Mouse (Mus musculus) ES-E14 (cell line): Measurements from ENCODE around the gene Chst14. TPM values are rescaled to one million over a fixed set of nuclear protein-coding genes. Genes with fewer than 3 reads are reported as not detected.

Source experiments
- DNase-seq: peaks from one replicate; pipeline ENCODE4 v3.0.0-alpha.2; 2013; ENCODE audit warnings: low read depth, low spot score
- H3K27ac ChIP-seq: 2 replicates; pipeline ENCODE4 v1.5.1; 2012; ENCODE audit warnings: low read depth, mild to moderate bottlenecking, low read length, moderate library complexity, mixed read lengths; ENCODE audit not compliant: poor library complexity, insufficient read depth, severe bottlenecking
- H3K36me3 ChIP-seq: 2 replicates; pipeline ENCODE4 v1.6.1; 2012; ENCODE audit warnings: mild to moderate bottlenecking, low read length, moderate library complexity, mixed read lengths; ENCODE audit not compliant: control insufficient read depth, poor library complexity, insufficient read depth, severe bottlenecking
- H3K4me1 ChIP-seq, 2 experiments: fragments of 150-350 bp in 1 of 2; sonication (generic) in 1 of 2; 2 replicates each; pipeline ENCODE4 v1.6.1; 2012; ENCODE audit warnings: low read length in 2 of 2, mild to moderate bottlenecking in 1 of 2, mixed read lengths in 1 of 2; ENCODE audit not compliant: control insufficient read depth in 2 of 2, insufficient read depth in 2 of 2, poor library complexity in 1 of 2
- H3K4me3 ChIP-seq, 2 experiments: fragments of 150-350 bp in 1 of 2; sonication (generic) in 1 of 2; 2 replicates each; pipeline ENCODE4 v1.5.1; 2012; ENCODE audit warnings: low read length in 2 of 2, low read depth in 1 of 2, mild to moderate bottlenecking in 1 of 2, mixed read lengths in 1 of 2; ENCODE audit not compliant: insufficient read depth in 1 of 2, poor library complexity in 1 of 2, severe bottlenecking in 1 of 2
- H3K9ac ChIP-seq: 2 replicates; pipeline ENCODE4 v1.6.1; 2012; ENCODE audit warnings: low read depth, mild to moderate bottlenecking, low read length, mixed read lengths; ENCODE audit not compliant: poor library complexity, insufficient read depth, severe bottlenecking
- H3K9me3 ChIP-seq: fragments of 150-350 bp; sonication (generic); 2 replicates; pipeline ENCODE4 v1.6.1; 2012; ENCODE audit warnings: low read depth, mild to moderate bottlenecking, low read length; ENCODE audit not compliant: control insufficient read depth, insufficient read depth
- CHD2 ChIP-seq: IDR thresholded peaks from 2 replicates; pipeline ENCODE4 v1.6.1; 2014; ENCODE audit warnings: mild to moderate bottlenecking, low read depth, low read length, inconsistent platforms
- HCFC1 ChIP-seq: IDR thresholded peaks from 2 replicates; pipeline ENCODE4 v1.6.1; 2012; ENCODE audit warnings: low read length, inconsistent platforms, borderline replicate concordance; ENCODE audit not compliant: insufficient read depth
- MAFK ChIP-seq: IDR thresholded peaks from 2 replicates; pipeline ENCODE4 v1.6.1; 2014; ENCODE audit warnings: mild to moderate bottlenecking, low read depth, low read length, inconsistent platforms; ENCODE audit not compliant: insufficient read depth
- ZC3H11A ChIP-seq: IDR thresholded peaks from 2 replicates; pipeline ENCODE4 v1.6.1; 2012; ENCODE audit warnings: low read depth, mild to moderate bottlenecking, inconsistent platforms, low read length, borderline replicate concordance
- ZNF384 ChIP-seq: IDR thresholded peaks from 2 replicates; pipeline ENCODE4 v1.6.1; 2012; ENCODE audit warnings: low read depth, low read length, inconsistent platforms
- in situ Hi-C, 2 experiments: fragments of 600-800 bp; cut with MboI; formaldehyde crosslinking; loops; one replicate each; pipeline ENCODE4 v1.15.1; 2025; ENCODE audit warnings: low sequenced_read_pairs in 2 of 2, inconsistent platforms in 1 of 2; ENCODE audit not compliant: unreplicated experiment in 2 of 2
- total RNA-seq: library from RNA; depleted of rRNA; stranded (reverse); fragments of 300-350 nt; gene quantifications from 2 replicates; pipeline ENCODE4 v1.2.3, GENCODE M21; 2012

The Chst14 gene
- total RNA-seq, 1 experiment = 8.3 TPM

DNA sequence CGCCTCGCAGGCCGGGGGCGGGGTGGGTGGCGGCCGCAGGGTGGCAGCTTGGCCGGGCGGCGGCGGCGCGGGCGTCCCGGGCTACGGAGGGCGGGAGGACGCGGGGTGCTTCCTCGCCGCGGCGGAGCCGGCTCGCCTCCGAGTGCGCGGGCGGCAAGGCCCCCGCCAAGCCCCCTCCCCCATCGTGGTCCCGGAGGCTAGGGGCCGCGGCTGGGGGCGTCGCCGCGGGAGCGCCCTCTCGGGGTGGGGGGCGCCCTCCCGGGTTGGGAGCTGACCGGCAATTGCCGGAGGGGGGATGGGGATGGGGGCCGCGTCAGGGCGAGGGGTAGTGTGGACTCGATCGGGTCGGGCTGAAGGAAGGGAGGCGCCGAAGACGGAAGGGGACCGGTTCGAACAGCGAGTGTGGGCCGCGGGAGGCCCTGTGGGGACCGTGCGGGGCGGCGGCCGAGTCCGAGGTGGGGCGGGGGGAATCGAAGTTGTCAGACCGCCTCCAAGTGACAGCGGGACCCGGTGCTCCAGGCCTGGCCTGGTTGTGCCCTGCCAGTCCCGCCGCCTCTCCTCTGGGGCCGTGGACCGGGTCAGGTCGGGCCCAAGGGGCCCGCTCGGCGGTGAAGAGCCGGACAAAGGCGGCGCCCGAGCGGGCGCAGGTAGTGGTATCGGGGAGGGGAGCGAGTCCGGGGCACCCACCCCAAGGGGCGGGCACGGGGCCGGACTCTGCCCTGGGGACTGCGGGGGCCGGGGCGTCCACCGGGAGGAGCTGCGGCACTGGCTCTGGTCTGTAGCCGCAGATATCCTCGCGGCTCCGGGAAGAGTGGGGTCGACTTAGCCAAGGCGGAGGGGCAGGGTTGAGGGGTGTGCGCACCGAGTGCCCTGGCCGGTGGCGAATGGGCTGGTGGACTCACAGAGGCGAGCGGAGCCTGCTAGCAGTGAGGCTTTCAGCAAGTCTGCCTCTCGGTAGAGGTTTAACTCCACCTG, 24.0 kb upstream of the Chst14 start:
- Histone ChIP-seq H3K9ac (peak overlapping the region; percentile 83), H3K4me3 (peak overlapping the region; percentile 65 to 85), H3K27ac (no peak overlapping the region), H3K4me1 (peaks cover 0 to 20% of the 10 kb centered on the region in 2 experiments; a peak in 2 of 4 replicates), H3K9me3 (no peaks in the 10 kb centered on the region), H3K36me3 (no peaks in the 10 kb centered on the region)
- no peak for TF ChIP-seq CHD2
- TF ChIP-seq ZNF384 = no peak
- TF ChIP-seq HCFC1 = no peak
- TF ChIP-seq MAFK = no peak
- no peak for TF ChIP-seq ZC3H11A
- DNase-seq = no peak
- in situ Hi-C loops = no loop called here

DNA sequence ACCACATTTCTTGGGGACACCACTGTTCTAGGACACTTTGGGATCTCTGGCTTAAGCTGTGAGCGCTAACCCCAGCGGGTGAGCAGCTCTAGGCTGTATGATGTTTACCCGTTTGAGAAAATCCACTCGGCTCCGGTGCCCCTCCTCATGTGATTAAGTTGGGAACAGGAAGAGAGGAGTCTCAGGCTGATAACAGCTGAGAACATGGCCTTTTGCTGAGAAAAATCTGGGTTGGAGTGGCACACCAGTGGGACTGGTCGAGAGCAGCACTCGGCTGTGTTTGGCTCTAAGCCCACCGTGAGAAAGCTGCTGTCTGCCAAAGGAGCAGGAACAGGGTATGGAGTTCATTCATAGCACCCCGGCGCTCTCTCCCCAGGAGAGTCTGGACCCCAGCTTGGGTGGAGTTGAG, 23.0 kb upstream of the Chst14 start:
- H3K4me1 ChIP-seq = peaks cover 0 to 17% of the 10 kb centered on the region in 2 experiments; a peak in 2 of 4 replicates
- TF ChIP-seq MAFK = no peak
- no peak for TF ChIP-seq ZNF384
- no peak for TF ChIP-seq HCFC1
- TF ChIP-seq ZC3H11A = no peak
- TF ChIP-seq CHD2 = no peak
- in situ Hi-C loops = no loop called here
- no peaks in the 10 kb centered on the region for H3K9me3 ChIP-seq
- no peaks in the 10 kb centered on the region for H3K36me3 ChIP-seq
- H3K27ac ChIP-seq = no peak overlapping the region
- no peak overlapping the region for H3K9ac ChIP-seq
- DNase-seq = no peak
- H3K4me3 ChIP-seq = no peak overlapping the region; a peak in 1 of 4 replicates

DNA sequence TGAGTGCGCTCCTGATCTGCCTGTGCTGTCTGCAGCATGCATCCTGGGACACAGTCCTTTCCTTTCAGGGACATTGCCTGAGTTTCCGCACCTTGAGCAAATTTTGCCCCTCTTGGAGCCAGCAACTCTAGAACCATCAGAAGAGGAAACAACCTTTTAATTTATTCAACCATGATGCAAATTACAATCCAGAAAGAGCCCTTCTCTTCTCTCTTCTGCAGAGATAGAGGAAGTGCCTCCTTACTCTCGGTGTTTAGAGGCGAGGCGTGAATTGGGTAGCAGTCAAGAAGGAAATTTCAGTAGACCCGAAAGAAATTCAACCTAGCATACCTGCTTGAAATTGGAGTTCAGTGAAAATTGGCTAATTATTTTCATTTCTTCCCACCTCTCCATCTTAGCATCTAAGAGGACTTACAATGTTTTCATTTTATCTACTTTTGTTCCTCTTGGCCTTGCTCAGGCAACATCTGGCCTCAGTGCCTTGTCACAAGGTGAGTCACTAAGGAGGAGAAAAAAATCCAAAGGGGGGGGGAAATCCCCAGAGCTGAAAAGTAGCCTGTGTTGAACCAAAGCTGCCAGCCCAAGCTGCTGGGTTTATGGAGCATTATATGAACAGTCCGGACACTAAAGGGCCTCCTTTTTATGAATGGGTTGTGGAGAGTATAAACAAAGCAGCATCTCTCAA, 20.7 kb upstream of the Chst14 start:
- Histone ChIP-seq H3K9ac (no peak overlapping the region), H3K4me1 (peaks cover 0 to 11% of the 10 kb centered on the region in 2 experiments; a peak in 2 of 4 replicates), H3K9me3 (no peaks in the 10 kb centered on the region), H3K4me3 (no peak overlapping the region), H3K27ac (no peak overlapping the region), H3K36me3 (no peaks in the 10 kb centered on the region)
- no peak for TF ChIP-seq HCFC1
- no peak for TF ChIP-seq MAFK
- no peak for TF ChIP-seq ZC3H11A
- TF ChIP-seq ZNF384 = no peak
- no peak for TF ChIP-seq CHD2
- no peak for DNase-seq
- in situ Hi-C loops = no loop called here

DNA sequence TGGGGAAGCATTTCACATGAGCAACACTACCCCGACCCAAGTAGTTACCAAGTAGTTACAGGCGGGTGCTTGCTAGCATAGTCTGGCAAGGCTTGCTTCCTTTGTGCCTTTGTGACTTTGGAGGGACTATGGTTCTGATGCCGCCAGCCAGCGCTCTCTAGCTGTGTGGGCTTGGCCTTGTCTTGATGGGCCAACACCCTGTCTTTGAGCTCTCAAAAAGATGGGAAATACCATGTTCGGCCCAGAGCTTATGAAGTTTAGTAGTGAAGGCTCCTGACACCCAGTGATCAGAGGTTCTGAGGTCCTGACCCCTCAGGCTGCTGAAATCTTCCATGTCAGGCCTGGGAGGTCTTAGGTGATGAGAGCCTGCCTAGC, 20.2 kb upstream of the Chst14 start:
- no peak for DNase-seq
- Histone ChIP-seq H3K4me1 (peaks cover 0 to 12% of the 10 kb centered on the region in 2 experiments; a peak in 1 of 4 replicates), H3K36me3 (no peaks in the 10 kb centered on the region), H3K27ac (no peak overlapping the region), H3K9ac (no peak overlapping the region), H3K4me3 (no peak overlapping the region), H3K9me3 (no peaks in the 10 kb centered on the region)
- in situ Hi-C loops = no loop called here
- TF ChIP-seq HCFC1 = no peak
- TF ChIP-seq CHD2 = no peak
- no peak for TF ChIP-seq MAFK
- no peak for TF ChIP-seq ZNF384
- no peak for TF ChIP-seq ZC3H11A
